Mouse (Mus musculus) cerebellum, postnatal 25 days (tissue): ENCODE results near the gene Iqsec1.

ENCODE experiments used
- DNase-seq, 2 experiments: peaks; one replicate each; pipeline ENCODE4 v3.0.0; 2021; ENCODE audit warnings: mixed read lengths in 2 of 2

The Iqsec1 gene

GRCm38 (mm10) chr6:90988648-90989317, at the start of gene Iqsec1:
Gene Iqsec1, minus strand, starts transcription at chr6:90988685.
- peak; percentile 65 to 81 for DNase-seq

GRCm38 (mm10) chr6:91028256-91028655, 39.8 kb upstream of the Iqsec1 start:
- no peak for DNase-seq

- DNase-seq = no peak
Observed at GRCm38 (mm10) chr6:91020810-91021209, 32.3 kb upstream of the Iqsec1 start.

GRCm38 (mm10) chr6:91016600-91017230, 28.2 kb upstream of the Iqsec1 start:
- peak; percentile 36 to 55 for DNase-seq

- DNase-seq = peak; percentile 31 to 45
Observed at GRCm38 (mm10) chr6:91014198-91014958, 25.9 kb upstream of the Iqsec1 start.

GRCm38 (mm10) chr6:91012458-91012857, 24.0 kb upstream of the Iqsec1 start:
- no peak for DNase-seq

- no peak for DNase-seq
Observed at GRCm38 (mm10) chr6:91011568-91011967, 23.1 kb upstream of the Iqsec1 start.

- DNase-seq = no peak
Observed at GRCm38 (mm10) chr6:91008284-91008830, 19.9 kb upstream of the Iqsec1 start.

- DNase-seq = no peak
Observed at GRCm38 (mm10) chr6:91007207-91007606, 18.7 kb upstream of the Iqsec1 start.

GRCm38 (mm10) chr6:91004157-91004556, 15.7 kb upstream of the Iqsec1 start:
- DNase-seq = no peak

GRCm38 (mm10) chr6:91003310-91003995, 15.0 kb upstream of the Iqsec1 start:
- no peak for DNase-seq

- no peak for DNase-seq
Observed at GRCm38 (mm10) chr6:91001566-91001965, 13.1 kb upstream of the Iqsec1 start.

- DNase-seq = peak; percentile 43 to 62
Observed at GRCm38 (mm10) chr6:91000819-91001525, 12.5 kb upstream of the Iqsec1 start.

- no peak for DNase-seq
Observed at GRCm38 (mm10) chr6:90999176-90999575, 10.7 kb upstream of the Iqsec1 start.

GRCm38 (mm10) chr6:90997025-90997424, 8.5 kb upstream of the Iqsec1 start:
- no peak for DNase-seq

GRCm38 (mm10) chr6:90996181-90996580, 7.7 kb upstream of the Iqsec1 start:
- DNase-seq = no peak

GRCm38 (mm10) chr6:90988299-90988625, 223 bp downstream of the Iqsec1 start:
- DNase-seq = no peak

- DNase-seq = peak; percentile 48 to 56
Observed at GRCm38 (mm10) chr6:90987561-90988298, 755 bp downstream of the Iqsec1 start.

- no peak for DNase-seq
Observed at GRCm38 (mm10) chr6:90984101-90984500, 4.4 kb downstream of the Iqsec1 start.

GRCm38 (mm10) chr6:90974279-90974678, 14.2 kb downstream of the Iqsec1 start:
- DNase-seq = no peak

GRCm38 (mm10) chr6:90969341-90969871, 19.1 kb downstream of the Iqsec1 start:
- DNase-seq = no peak
